Mouse (Mus musculus): ENCODE measurements around the gene Csde1.

GRCm38 (mm10) chr3:102995605-102996321 is 24.5 kb upstream of the Csde1 start, which contains the start of gene Sike1:
- TF ChIP-seq GATA1 (IDR thresholded peaks at IDR 0.05; ENCODE audit: low read length) (no peak), TAL1 (IDR thresholded peaks at IDR 0.05; ENCODE audit: low read length) (no peak)
